Mouse (Mus musculus) liver, embryonic 14 days (tissue): ENCODE measurements around the gene Selenop. TPM values are rescaled to one million over a fixed set of nuclear protein-coding genes. Genes with fewer than 3 reads are reported as not detected.

Experiments used
- polyA plus RNA-seq: library from polyadenylated mRNA; depleted of rRNA; stranded (reverse); fragments of >200 nt; gene quantifications from 2 replicates; pipeline ENCODE4 v1.2.3, GENCODE M21; 2012; rRNA removed

Selenop gene
- polyA plus RNA-seq: 221 and 281 TPM in 2 replicates

GRCm38 (mm10) chr15:3268247-3268646 lies at the start of gene Selenop:
Gene Selenop, plus strand, starts transcription at chr15:3268547.

GRCm38 (mm10) chr15:3303426-3303825 lies 35.1 kb downstream of the Selenop start, which contains the start of gene Ccdc152:
Gene Ccdc152, minus strand, starts transcription at chr15:3303526.

Other genes with a start within 250 kb of the Selenop start
- 2.4 and 2.7 TPM in 2 replicates for gene Ccdc152, start 35.0 kb downstream of the Selenop start, polyA plus RNA-seq